Mouse (Mus musculus) bone marrow, adult 2 months (tissue): ENCODE measurements around the gene Stmn1.

Experiments
- CTCF ChIP-seq: fragments of 200-500 bp; IDR thresholded peaks from 2 replicates; pipeline ENCODE4 v1.5.1; 2011; ENCODE audit warnings: low read length, control low read depth; ENCODE audit not compliant: control insufficient read depth, insufficient read depth
- POLR2A ChIP-seq: fragments of 200-500 bp; IDR thresholded peaks from 2 replicates; pipeline ENCODE4 v1.6.1; 2011; ENCODE audit warnings: low read depth, mild to moderate bottlenecking, control low read depth, low read length, borderline replicate concordance; ENCODE audit not compliant: control insufficient read depth

- TF ChIP-seq CTCF (no peak), POLR2A (no peak)
Measured at GRCm38 (mm10) chr4:134514309-134514930, 46.3 kb downstream of the Stmn1 start.
